Mouse (Mus musculus): ENCODE measurements around the gene Gm595. TPM values are rescaled to one million over a fixed set of nuclear protein-coding genes. Genes with fewer than 3 reads are reported as not detected.

The Gm595 gene
- total RNA-seq (2014; fragmentation: Nextera tagmentation) (not detected in 2 replicates), total RNA-seq (2017) (not detected in 2 replicates)

DNA sequence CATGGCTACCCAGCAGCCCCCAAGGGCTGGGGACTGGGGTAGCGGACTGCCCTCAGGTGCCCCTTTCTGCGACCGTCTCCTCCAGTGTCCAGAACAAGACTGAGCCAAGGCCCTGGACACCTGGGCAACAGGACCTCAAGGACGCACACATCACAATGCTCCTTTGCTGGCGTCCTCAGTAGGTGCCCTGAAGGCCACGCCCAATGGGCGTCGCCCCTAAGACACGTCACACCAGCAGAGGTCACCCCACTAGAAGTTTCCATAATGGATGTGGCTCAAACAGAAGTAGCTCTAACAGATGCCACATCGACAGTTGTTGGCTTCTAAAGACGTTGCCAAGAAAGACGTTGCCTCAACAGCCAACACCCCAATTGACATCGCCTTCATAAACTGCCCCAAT is at the start of gene Gm595:
TSS of gene Gm595 (minus strand) at position 101 of the 400 bp plus-strand sequence.
- ATAC-seq (replicated peaks; ENCODE audit: poor library complexity, severe bottlenecking) = no peak

DNA sequence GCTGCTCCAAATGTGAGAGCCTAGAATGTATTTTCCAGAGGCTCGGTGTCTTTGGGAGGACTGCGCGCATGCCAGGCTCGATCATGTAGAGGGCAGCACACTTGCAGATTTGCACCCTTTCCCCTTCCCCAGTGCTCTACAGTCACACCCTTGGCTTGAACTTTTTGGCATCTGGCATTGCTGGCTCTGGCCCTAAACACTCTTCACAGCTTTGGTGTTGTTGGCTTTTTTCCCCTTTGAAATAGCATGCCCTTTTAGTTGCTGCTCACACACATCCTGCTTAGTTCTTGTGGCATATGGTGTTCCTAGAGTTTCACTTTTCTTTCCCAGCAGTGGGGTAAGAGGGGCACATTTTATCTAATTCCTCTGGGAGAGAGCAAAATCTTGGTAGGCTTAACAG is 30.9 kb upstream of the Gm595 start:
- no peak for ATAC-seq (replicated peaks; ENCODE audit: poor library complexity, severe bottlenecking)

DNA sequence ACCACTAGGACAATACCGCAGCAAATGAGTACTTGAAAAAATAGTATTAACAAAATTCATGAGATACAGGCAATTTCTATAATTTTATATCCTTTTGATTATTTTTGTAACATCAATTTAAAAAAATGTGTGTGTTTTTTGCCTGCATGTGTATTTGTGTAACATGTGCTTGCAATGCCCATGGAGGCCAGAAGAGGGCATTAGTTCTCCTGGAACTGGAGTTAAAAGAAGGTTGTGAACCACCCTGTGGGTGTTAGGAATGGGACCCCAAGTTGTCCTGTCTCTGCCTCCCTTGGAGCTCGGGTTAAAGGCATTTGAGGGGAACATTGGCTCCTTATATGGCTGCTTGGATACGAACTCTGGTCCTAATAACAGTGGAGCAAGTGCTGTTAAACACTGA is 26.2 kb upstream of the Gm595 start:
- no peak for ATAC-seq (replicated peaks; ENCODE audit: poor library complexity, severe bottlenecking)

DNA sequence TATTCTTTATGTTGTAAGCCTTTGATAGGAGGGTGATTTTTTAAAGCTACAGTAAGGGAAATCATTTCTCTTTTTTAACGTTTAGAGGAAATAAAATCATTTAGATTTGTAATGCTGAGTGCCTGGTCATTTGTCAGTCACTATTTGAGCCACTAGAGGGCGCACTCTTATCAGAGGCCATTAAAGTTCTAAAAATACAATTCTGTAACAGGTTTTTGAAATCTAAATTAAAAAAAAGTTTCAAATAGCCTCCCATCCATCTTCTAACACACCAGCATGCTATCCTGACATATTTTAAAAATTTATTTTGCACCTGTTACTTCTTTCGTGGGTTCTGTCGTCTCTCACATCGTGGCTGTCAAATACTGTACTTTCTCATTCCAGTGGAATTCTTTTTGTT is 22.0 kb upstream of the Gm595 start:
- no peak; the same call in 1 of the 2 replicates for ATAC-seq (replicated peaks; ENCODE audit: poor library complexity, severe bottlenecking)

DNA sequence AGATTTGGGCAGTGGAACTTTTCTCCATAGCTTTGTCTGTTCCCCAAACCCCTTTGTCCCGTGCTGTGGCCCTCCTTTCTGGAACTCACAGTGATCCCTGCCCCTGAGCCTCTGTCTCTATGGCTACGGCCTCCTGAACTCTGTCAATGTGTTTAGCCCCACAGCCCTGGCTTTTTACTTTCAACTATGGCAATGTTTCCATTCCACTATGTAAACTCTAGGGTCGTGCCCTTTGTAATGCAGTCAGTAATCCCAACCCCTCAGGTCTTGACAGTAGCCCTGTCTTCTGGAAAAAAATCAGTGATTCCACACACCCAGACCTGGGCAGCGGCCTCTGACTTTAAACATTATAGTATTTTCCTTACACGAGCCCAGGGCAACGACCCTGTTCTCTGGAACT is 19.3 kb upstream of the Gm595 start:
- ATAC-seq (replicated peaks; ENCODE audit: poor library complexity, severe bottlenecking) = no peak

DNA sequence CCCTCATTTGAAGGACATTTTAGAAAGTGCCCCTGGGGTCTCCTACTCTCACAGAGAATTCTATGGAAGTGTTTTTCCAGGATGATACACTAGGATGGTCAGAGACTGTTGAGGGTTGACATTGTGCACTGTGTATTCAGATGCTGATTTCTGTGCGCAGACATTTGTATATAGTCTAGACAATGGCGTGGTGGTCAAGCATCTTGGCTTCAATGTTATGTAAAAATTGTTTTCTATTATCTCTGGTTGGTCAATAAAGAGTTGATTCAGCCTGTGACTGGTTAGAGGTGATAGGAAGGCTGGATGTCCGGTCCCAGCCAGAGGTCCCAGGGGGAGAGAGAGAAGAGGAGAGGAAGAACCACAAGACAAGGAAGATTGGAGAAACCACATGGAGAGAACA is 16.4 kb upstream of the Gm595 start:
- ATAC-seq (replicated peaks; ENCODE audit: poor library complexity, severe bottlenecking) = no peak

DNA sequence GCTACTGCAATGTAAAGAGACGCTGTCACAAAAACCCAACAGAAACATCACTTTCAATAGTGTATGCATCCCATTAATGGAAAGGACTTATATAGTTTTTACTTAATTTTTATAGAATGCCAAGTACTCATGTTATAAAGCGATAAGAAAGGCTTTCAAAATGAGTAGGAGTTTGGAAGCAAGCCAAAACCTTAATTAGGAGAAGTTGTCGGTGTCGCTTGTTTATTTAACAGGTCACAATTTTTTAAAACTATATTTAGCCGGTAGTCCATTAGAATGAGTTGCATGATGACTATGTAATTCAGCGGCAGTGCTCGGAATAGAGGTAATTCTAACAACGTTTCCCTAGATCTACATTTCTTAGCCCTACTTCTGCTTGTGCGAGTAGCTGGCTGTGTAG is 12.7 kb upstream of the Gm595 start:
- no peak for ATAC-seq (replicated peaks; ENCODE audit: poor library complexity, severe bottlenecking)

DNA sequence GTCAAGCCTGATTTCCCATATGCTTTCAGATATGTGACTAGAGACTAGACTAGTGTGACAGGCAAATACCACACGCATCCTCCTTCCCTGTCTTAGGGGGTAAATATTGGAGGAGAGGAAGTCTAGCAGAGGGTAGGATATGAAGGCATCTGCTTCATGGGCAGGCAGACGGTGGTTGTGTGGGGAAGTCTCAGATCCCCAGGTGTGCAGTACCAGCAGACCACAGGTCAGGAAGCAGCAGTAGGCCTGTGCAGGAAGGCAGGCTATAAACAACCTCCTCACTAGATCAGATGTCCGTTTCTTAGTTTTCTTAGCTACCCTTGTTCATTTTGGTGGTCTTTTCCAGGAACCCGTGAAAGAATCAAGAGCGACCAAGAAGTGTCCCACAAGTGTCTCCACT is 7.1 kb upstream of the Gm595 start:
- no peak for ATAC-seq (replicated peaks; ENCODE audit: poor library complexity, severe bottlenecking)

Other genes with a start within 250 kb of the Gm595 start
- gene Gpr119, start 203.2 kb downstream of the Gm595 start, total RNA-seq (2014; fragmentation: Nextera tagmentation) = not detected in 2 replicates
- not detected in 2 replicates for gene Gpr119, start 203.2 kb downstream of the Gm595 start, total RNA-seq (2017)
- gene Rbmx2, start 182.7 kb downstream of the Gm595 start, total RNA-seq (2014; fragmentation: Nextera tagmentation) = 15.6 and 17.7 TPM in 2 replicates
- 21.2 and 23.7 TPM in 2 replicates for gene Rbmx2, start 182.7 kb downstream of the Gm595 start, total RNA-seq (2017)